Mouse (Mus musculus) adrenal gland, postnatal 4 days (tissue): ENCODE data around the gene Prss8. TPM values are rescaled to one million over a fixed set of nuclear protein-coding genes. Genes with fewer than 3 reads are reported as not detected.

Experiments
- DNase-seq, 2 experiments: peaks; one replicate each; pipeline ENCODE4 v3.0.0; 2021 to 2022; ENCODE audit warnings: low spot score in 2 of 2, mixed read lengths in 2 of 2
- total RNA-seq, 2 experiments: library from RNA; stranded (reverse); gene quantifications; 2 replicates each; pipeline ENCODE4 v1.2.3; 2021

The Prss8 gene
- total RNA-seq, 2 experiments from 2014 or later = 1.2 to 13.9 TPM

- DNase-seq = no peak
Measured at GRCm38 (mm10) chr7:127930636-127931035, 732 bp upstream of the Prss8 start.

GRCm38 (mm10) chr7:127928596-127928995, 1.3 kb downstream of the Prss8 start:
- no peak for DNase-seq

- DNase-seq = no peak
Measured at GRCm38 (mm10) chr7:127927726-127928125, 2.2 kb downstream of the Prss8 start.

GRCm38 (mm10) chr7:127926846-127927245, 3.1 kb downstream of the Prss8 start:
- DNase-seq = no peak

GRCm38 (mm10) chr7:127926066-127926465, 3.8 kb downstream of the Prss8 start:
- DNase-seq = no peak

- no peak for DNase-seq
Measured at GRCm38 (mm10) chr7:127925252-127925651, 4.7 kb downstream of the Prss8 start.

- DNase-seq = no peak
Measured at GRCm38 (mm10) chr7:127923714-127924113, 6.2 kb downstream of the Prss8 start.

GRCm38 (mm10) chr7:127922451-127923275, 7.2 kb downstream of the Prss8 start:
- no peak for DNase-seq

- no peak for DNase-seq
Measured at GRCm38 (mm10) chr7:127921516-127921915, 8.4 kb downstream of the Prss8 start.

- no peak for DNase-seq
Measured at GRCm38 (mm10) chr7:127919290-127919689, 10.6 kb downstream of the Prss8 start.

GRCm38 (mm10) chr7:127918203-127918602, 11.7 kb downstream of the Prss8 start:
- DNase-seq = no peak

GRCm38 (mm10) chr7:127915293-127915692, 14.6 kb downstream of the Prss8 start:
- DNase-seq = no peak

GRCm38 (mm10) chr7:127912938-127913337, 17.0 kb downstream of the Prss8 start:
- no peak for DNase-seq

- peak; percentile 76 to 86 for DNase-seq
Measured at GRCm38 (mm10) chr7:127912190-127912871, 17.6 kb downstream of the Prss8 start, which contains the start of gene Kat8. Kat8 (plus strand) TSS chr7:127912516.

GRCm38 (mm10) chr7:127908656-127909055, 21.2 kb downstream of the Prss8 start:
- DNase-seq = no peak

GRCm38 (mm10) chr7:127907939-127908338, 22.0 kb downstream of the Prss8 start:
- DNase-seq = no peak

- peak; percentile 52 to 62 for DNase-seq
Measured at GRCm38 (mm10) chr7:127903971-127904796, 25.7 kb downstream of the Prss8 start, which contains the start of gene Bckdk. Bckdk (plus strand) TSS chr7:127904082.

GRCm38 (mm10) chr7:127901772-127902171, 28.1 kb downstream of the Prss8 start:
- DNase-seq = no peak

- no peak for DNase-seq
Measured at GRCm38 (mm10) chr7:127899997-127900396, 29.9 kb downstream of the Prss8 start.

GRCm38 (mm10) chr7:127898179-127898956, 31.5 kb downstream of the Prss8 start:
- no peak for DNase-seq

GRCm38 (mm10) chr7:127897542-127897941, 32.4 kb downstream of the Prss8 start:
- no peak for DNase-seq
